Mouse (Mus musculus) kidney, postnatal 0 days (tissue): ENCODE data around the gene Gusb. TPM values are rescaled to one million over a fixed set of nuclear protein-coding genes. Genes with fewer than 3 reads are reported as not detected.
A peak's percentile ranks its signal among the peaks of the same experiment; 100 is the strongest.

Experiments used
- ATAC-seq: fragments of 200-750 bp; cut with Nextera tagmentation; replicated peaks from 2 replicates; pipeline ENCODE4 v1.8.0; 2017; ENCODE audit warnings: low read depth, moderate number of reproducible peaks, moderate TSS enrichment, moderate library complexity; ENCODE audit not compliant: low FRiP score
- DNase-seq: peaks from one replicate; pipeline ENCODE4 v3.0.0-alpha.2; 2016; ENCODE audit warnings: low spot score
- H3K27ac ChIP-seq: fragments of 300-500 bp; sonication (generic); 2 replicates; pipeline ENCODE4 v1.5.1; 2014; ENCODE audit warnings: mild to moderate bottlenecking
- H3K27me3 ChIP-seq: fragments of 300-500 bp; sonication (generic); 2 replicates; pipeline ENCODE4 v1.6.1; 2014; ENCODE audit warnings: low read length, mixed read lengths; ENCODE audit not compliant: insufficient read depth
- H3K36me3 ChIP-seq: fragments of 300-500 bp; sonication (generic); 2 replicates; pipeline ENCODE4 v1.6.1; 2014; ENCODE audit warnings: low read length, mixed read lengths; ENCODE audit not compliant: insufficient read depth
- H3K4me1 ChIP-seq: fragments of 300-500 bp; sonication (generic); replicated peaks from 2 replicates; pipeline ENCODE4 v1.6.1; 2014; ENCODE audit warnings: antibody characterized with exemption, low read length, mixed read lengths; ENCODE audit not compliant: insufficient read depth
- H3K4me2 ChIP-seq: fragments of 300-500 bp; sonication (generic); 2 replicates; pipeline ENCODE4 v1.6.1; 2014; ENCODE audit warnings: mild to moderate bottlenecking, low read length, moderate library complexity, mixed read lengths
- H3K4me3 ChIP-seq: fragments of 300-500 bp; sonication (generic); replicated peaks from 2 replicates; pipeline ENCODE4 v1.5.1; 2014; ENCODE audit warnings: low read depth, low read length
- H3K9ac ChIP-seq: fragments of 300-500 bp; sonication (generic); 2 replicates; pipeline ENCODE4 v1.6.1; 2014; ENCODE audit warnings: low read depth, low read length
- H3K9me3 ChIP-seq: fragments of 300-500 bp; sonication (generic); replicated peaks from 2 replicates; pipeline ENCODE4 v1.6.1; 2016; ENCODE audit warnings: low read length, inconsistent platforms, mixed read lengths
- CTCF ChIP-seq: IDR thresholded peaks from 2 replicates; pipeline ENCODE4 v1.5.1; 2016; ENCODE audit warnings: antibody characterized with exemption, low read depth, mild to moderate bottlenecking, moderate library complexity
- WGBS: fragments of 180-500 bp; shearing (Covaris S2); extraction: QIAGEN DNeasy Blood & Tissue Kit; methylation state at CpG from one replicate; pipeline ENCODE4 v1.1.7; 2014; 5-methylcytosine and 5-hydroxymethylcytosine counted together
- polyA plus RNA-seq: library from polyadenylated mRNA; unstranded; fragments of >200 nt; fragmentation: Nextera tagmentation; extraction: Ambion mirVana; gene quantifications from 2 replicates; pipeline ENCODE4 v1.2.1, GENCODE M21; 2015

Gene Gusb
- 51.2 and 52.7 TPM in 2 replicates for polyA plus RNA-seq

DNA sequence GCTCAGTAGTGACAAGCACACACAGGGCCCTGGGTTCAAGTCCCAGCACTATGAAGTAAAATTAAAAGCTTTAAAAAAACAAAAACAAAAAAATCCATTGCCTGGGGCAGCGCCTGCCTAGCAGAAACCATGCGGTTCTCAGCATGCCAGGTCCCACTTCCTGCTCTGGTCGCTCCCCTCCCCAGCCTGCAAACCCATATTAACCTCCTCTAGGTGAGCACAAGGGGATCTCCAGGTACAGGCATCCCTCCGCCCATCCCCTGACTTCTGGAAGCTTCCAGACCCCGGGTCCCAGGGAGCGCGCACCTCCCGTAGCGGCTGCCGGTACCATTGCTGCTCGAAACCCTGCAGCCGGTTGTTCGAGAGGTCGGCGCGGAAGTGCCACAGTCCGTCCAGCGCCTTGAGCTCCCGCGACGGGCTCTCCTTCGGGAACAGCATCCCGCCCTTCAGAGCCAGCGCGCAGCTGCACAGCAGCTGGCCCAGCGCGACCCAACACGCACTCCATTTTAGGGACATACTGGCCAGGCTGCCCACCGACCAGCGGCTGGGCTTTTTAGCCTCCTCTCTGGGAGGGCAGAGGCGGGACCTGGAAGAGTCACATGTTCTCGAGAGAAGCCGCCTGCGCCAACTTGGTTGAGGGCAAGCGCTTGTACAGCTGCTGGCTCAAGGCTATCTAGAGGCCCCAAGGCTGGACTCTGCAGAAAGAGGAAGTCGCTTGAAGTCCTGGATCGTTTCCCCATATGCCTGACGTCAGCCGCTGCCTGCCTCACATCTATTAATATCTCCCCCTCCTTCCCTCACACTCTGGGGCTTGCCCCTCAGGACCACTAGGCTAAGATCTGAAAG is at the start of gene Gusb:
Gusb (minus strand) TSS at position 749 of the 846 bp plus-strand sequence.
- peak within 1 kb of the TSS; percentile 84 for H3K4me2 ChIP-seq
- no peaks in the 10 kb centered on the region for H3K27me3 ChIP-seq
- H3K4me3 ChIP-seq, result peak within 1 kb of the TSS; percentile 57
- WGBS, result under 1% methylated on average over 39 of the region's 39 CpGs
- no peaks in the 10 kb centered on the region for H3K36me3 ChIP-seq
- DNase-seq (peak; percentile 93), ATAC-seq (peak; percentile 80)
- no peak; the same call in 1 of the 2 replicates for TF ChIP-seq CTCF
- no peaks in the 10 kb centered on the region for H3K9me3 ChIP-seq
- peak within 1 kb of the TSS; percentile 73 for H3K9ac ChIP-seq
- peak within 1 kb of the TSS; percentile 79 for H3K27ac ChIP-seq
- H3K4me1 ChIP-seq, result peaks cover 13% of the 10 kb centered on the region; the same call in 1 of the 2 replicates

- no peaks in the 10 kb centered on the region for H3K9me3 ChIP-seq
- no peak for TF ChIP-seq CTCF
- H3K36me3 ChIP-seq, result 0 out of 2 replicates have a peak, but pooled peaks cover 17% of the 10 kb centered on the region
- H3K4me2 ChIP-seq, result no peak overlapping the region
- no peaks in the 10 kb centered on the region for H3K27me3 ChIP-seq
- no peak overlapping the region for H3K4me3 ChIP-seq
- DNase-seq (no peak), ATAC-seq (no peak)
- H3K4me1 ChIP-seq, result no peaks in the 10 kb centered on the region; the same call in 1 of the 2 replicates
- 77% methylated on average over 5 of the region's 5 CpGs for WGBS
- H3K27ac ChIP-seq, result no peak overlapping the region
- H3K9ac ChIP-seq, result no peak overlapping the region
Measured at GRCm38 (mm10) chr5:130052510-130052909, 49.7 kb upstream of the Gusb start.

GRCm38 (mm10) chr5:130051073-130051860 is 48.4 kb upstream of the Gusb start:
- H3K9me3 ChIP-seq, result no peaks in the 10 kb centered on the region
- H3K4me1 ChIP-seq, result no peaks in the 10 kb centered on the region; the same call in 1 of the 2 replicates
- H3K27ac ChIP-seq, result no peak overlapping the region
- DNase-seq, result no peak
- TF ChIP-seq CTCF, result no peak
- H3K9ac ChIP-seq, result no peak overlapping the region
- peaks cover 19% of the 10 kb centered on the region; the same call in 1 of the 2 replicates for H3K36me3 ChIP-seq
- H3K4me3 ChIP-seq, result no peak overlapping the region
- no peak overlapping the region for H3K4me2 ChIP-seq
- WGBS, result 79% methylated on average over 15 of the region's 15 CpGs
- H3K27me3 ChIP-seq, result no peaks in the 10 kb centered on the region
- no peak for ATAC-seq

- ATAC-seq (no peak), DNase-seq (no peak)
- H3K4me3 ChIP-seq, result no peak overlapping the region
- no peak overlapping the region for H3K4me2 ChIP-seq
- no peak for TF ChIP-seq CTCF
- no peaks in the 10 kb centered on the region for H3K9me3 ChIP-seq
- WGBS, result 77% methylated on average over 6 of the region's 6 CpGs
- no peak overlapping the region for H3K9ac ChIP-seq
- H3K4me1 ChIP-seq, result no peaks in the 10 kb centered on the region; the same call in 1 of the 2 replicates
- no peaks in the 10 kb centered on the region for H3K27me3 ChIP-seq
- no peak overlapping the region for H3K27ac ChIP-seq
- peaks cover 20% of the 10 kb centered on the region; the same call in 1 of the 2 replicates for H3K36me3 ChIP-seq
Measured at GRCm38 (mm10) chr5:130050416-130050815, 47.6 kb upstream of the Gusb start.

- no peak overlapping the region for H3K4me2 ChIP-seq
- H3K27ac ChIP-seq, result peak overlapping the region; percentile 25
- H3K4me3 ChIP-seq, result no peak overlapping the region
- H3K27me3 ChIP-seq, result no peaks in the 10 kb centered on the region
- no peak for ATAC-seq
- peak; percentile 70 for DNase-seq
- TF ChIP-seq CTCF, result no peak
- H3K9ac ChIP-seq, result 0 out of 2 replicates have a peak overlapping the region, but pooled peaks have one; percentile 8
- H3K4me1 ChIP-seq, result no peaks in the 10 kb centered on the region; the same call in 1 of the 2 replicates
- H3K9me3 ChIP-seq, result no peaks in the 10 kb centered on the region
- peaks cover 16% of the 10 kb centered on the region; the same call in 1 of the 2 replicates for H3K36me3 ChIP-seq
- WGBS, result 64% methylated on average over 15 of the region's 15 CpGs
Measured at GRCm38 (mm10) chr5:130048786-130049520, 46.1 kb upstream of the Gusb start.

- H3K27me3 ChIP-seq, result no peaks in the 10 kb centered on the region
- no peaks in the 10 kb centered on the region for H3K9me3 ChIP-seq
- DNase-seq, result no peak
- no peak for ATAC-seq
- peak; percentile 53 for TF ChIP-seq CTCF
- 77% methylated on average over 6 of the region's 6 CpGs for WGBS
- peaks cover 25% of the 10 kb centered on the region; the same call in 1 of the 2 replicates for H3K36me3 ChIP-seq
- no peak overlapping the region for H3K4me2 ChIP-seq
- no peak overlapping the region for H3K9ac ChIP-seq
- no peak overlapping the region for H3K27ac ChIP-seq
- H3K4me1 ChIP-seq, result no peaks in the 10 kb centered on the region; the same call in 1 of the 2 replicates
- no peak overlapping the region for H3K4me3 ChIP-seq
Measured at GRCm38 (mm10) chr5:130047013-130047412, 44.2 kb upstream of the Gusb start.
